Mouse (Mus musculus) lung, postnatal 0 days (tissue): ENCODE data around the gene Fndc3b.

Experiments
- CTCF ChIP-seq: IDR thresholded peaks from 2 replicates; pipeline ENCODE4 v1.5.1; 2016; ENCODE audit warnings: antibody characterized with exemption, mild to moderate bottlenecking
- EP300 ChIP-seq: IDR thresholded peaks from 2 replicates; pipeline ENCODE4 v1.6.1; 2016; ENCODE audit warnings: antibody characterized with exemption, mild to moderate bottlenecking, control low read depth

DNA sequence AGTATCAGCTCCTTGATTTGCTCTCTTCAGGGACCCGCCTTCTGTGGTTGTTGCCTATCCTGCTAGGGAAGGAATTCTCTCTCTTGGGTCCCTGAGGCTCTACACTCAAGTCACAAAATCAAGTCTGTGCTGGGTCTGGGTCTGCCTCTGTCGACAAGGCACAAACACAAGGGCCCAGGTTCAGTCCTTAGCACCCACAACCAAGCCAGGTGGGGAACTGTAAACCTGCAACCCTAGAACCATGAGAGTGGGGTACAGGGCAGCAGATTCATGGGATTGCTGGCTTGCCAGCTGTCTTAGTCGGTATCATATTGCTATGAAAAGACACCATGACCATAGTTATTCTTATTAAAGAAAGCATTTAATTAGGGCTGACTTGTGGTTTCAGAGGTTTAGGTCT is 121.8 kb downstream of the Fndc3b start:
- no peak for TF ChIP-seq CTCF
- no peak for TF ChIP-seq EP300
